Mouse (Mus musculus) hindbrain, postnatal 0 days (tissue): ENCODE data around the gene Uxt. TPM values are rescaled to one million over a fixed set of nuclear protein-coding genes. Genes with fewer than 3 reads are reported as not detected.

Source experiments
- ATAC-seq: fragments of 200-750 bp; cut with Nextera tagmentation; 2 replicates; pipeline ENCODE4 v1.8.0; 2017; ENCODE audit warnings: mild to moderate bottlenecking, moderate TSS enrichment, moderate library complexity
- DNase-seq: peaks from one replicate; pipeline ENCODE4 v3.0.0-alpha.2; 2015; ENCODE audit warnings: low spot score
- H3K27ac ChIP-seq: fragments of 300-500 bp; sonication (generic); 2 replicates; pipeline ENCODE4 v1.5.1; 2014; ENCODE audit warnings: mild to moderate bottlenecking
- H3K27me3 ChIP-seq: fragments of 300-500 bp; sonication (generic); 2 replicates; pipeline ENCODE4 v1.6.1; 2014; ENCODE audit warnings: low read length, mixed read lengths; ENCODE audit not compliant: insufficient read depth
- H3K36me3 ChIP-seq: fragments of 300-500 bp; sonication (generic); 2 replicates; pipeline ENCODE4 v1.6.1; 2014; ENCODE audit warnings: low read length, mixed read lengths; ENCODE audit not compliant: insufficient read depth
- H3K4me1 ChIP-seq: fragments of 300-500 bp; sonication (generic); 2 replicates; pipeline ENCODE4 v1.6.1; 2014; ENCODE audit warnings: antibody characterized with exemption, low read length, mixed read lengths; ENCODE audit not compliant: insufficient read depth
- H3K4me2 ChIP-seq: fragments of 300-500 bp; sonication (generic); 2 replicates; pipeline ENCODE4 v1.6.1; 2014; ENCODE audit warnings: low read depth, mild to moderate bottlenecking, low read length, moderate library complexity, mixed read lengths
- H3K4me3 ChIP-seq: fragments of 300-500 bp; sonication (generic); 2 replicates; pipeline ENCODE4 v1.5.1; 2014; ENCODE audit warnings: low read length
- H3K9ac ChIP-seq: fragments of 300-500 bp; sonication (generic); replicated peaks from 2 replicates; pipeline ENCODE4 v1.6.1; 2014; ENCODE audit warnings: mild to moderate bottlenecking, low read length, moderate library complexity, mixed read lengths
- H3K9me3 ChIP-seq: fragments of 300-500 bp; sonication (generic); 2 replicates; pipeline ENCODE4 v1.6.1; 2016; ENCODE audit warnings: low read length, mixed read lengths
- CTCF ChIP-seq: IDR thresholded peaks from 2 replicates; pipeline ENCODE4 v1.5.1; 2016; ENCODE audit warnings: antibody characterized with exemption, control low read depth, low read depth
- WGBS: fragments of 180-500 bp; shearing (Covaris S2); extraction: QIAGEN DNeasy Blood & Tissue Kit; methylation state at CpG from one replicate; pipeline ENCODE4 v1.1.7; 2014; 5-methylcytosine and 5-hydroxymethylcytosine counted together
- polyA plus RNA-seq: library from polyadenylated mRNA; unstranded; fragments of >200 nt; fragmentation: Nextera tagmentation; extraction: Ambion mirVana; gene quantifications from 2 replicates; pipeline ENCODE4 v1.2.1, GENCODE M21; 2015
- total RNA-seq: library from RNA; depleted of rRNA; stranded (reverse); fragments of >200 nt; gene quantifications from 2 replicates; pipeline ENCODE4 v1.2.3, GENCODE M21; 2014

Uxt gene
- total and polyA plus RNA-seq, 2 experiments from 2014 or later = 12.0 to 32.2 TPM

GRCm38 (mm10) chrX:20929859-20930258, 32.0 kb downstream of the Uxt start:
- TF ChIP-seq CTCF = no peak
- H3K4me3 ChIP-seq = no peak overlapping the region
- DNase-seq (no peak), ATAC-seq (no peak)
- H3K4me2 ChIP-seq = no peak overlapping the region
- 97% methylated on average over 1 of the region's 1 CpGs for WGBS
- H3K9ac ChIP-seq = no peak overlapping the region
- H3K27me3 ChIP-seq = no peaks in the 10 kb centered on the region
- H3K4me1 ChIP-seq = no peaks in the 10 kb centered on the region
- H3K27ac ChIP-seq = no peak overlapping the region
- H3K9me3 ChIP-seq = no peaks in the 10 kb centered on the region
- peaks cover 4% of the 10 kb centered on the region; the same call in 1 of the 2 replicates for H3K36me3 ChIP-seq

GRCm38 (mm10) chrX:20924976-20925375, 36.8 kb downstream of the Uxt start:
- no peak for TF ChIP-seq CTCF
- DNase-seq = no peak

GRCm38 (mm10) chrX:20923506-20923905, 38.3 kb downstream of the Uxt start:
- WGBS = 56% methylated on average over 1 of the region's 1 CpGs
- 0 out of 2 replicates have a peak, but pooled peaks cover 1% of the 10 kb centered on the region for H3K4me1 ChIP-seq
- H3K36me3 ChIP-seq = peaks cover 4% of the 10 kb centered on the region; the same call in 1 of the 2 replicates

More at GRCm38 (mm10) chrX:20924976-20925375, 36.8 kb downstream of the Uxt start:
- H3K9me3 ChIP-seq = no peaks in the 10 kb centered on the region
- no peak overlapping the region for H3K4me3 ChIP-seq
- H3K9ac ChIP-seq = no peak overlapping the region
- no peaks in the 10 kb centered on the region for H3K27me3 ChIP-seq
- H3K27ac ChIP-seq = no peak overlapping the region
- H3K36me3 ChIP-seq = peaks cover 4% of the 10 kb centered on the region; the same call in 1 of the 2 replicates
- H3K4me2 ChIP-seq = no peak overlapping the region
- H3K4me1 ChIP-seq = no peaks in the 10 kb centered on the region
- no peak for ATAC-seq

GRCm38 (mm10) chrX:20921366-20921765, 40.5 kb downstream of the Uxt start:
- peak overlapping the region; percentile 57 for H3K4me2 ChIP-seq
- 0 out of 2 replicates have a peak, but pooled peaks cover 3% of the 10 kb centered on the region for H3K4me1 ChIP-seq
- peak overlapping the region; percentile 45; the same call in 1 of the 2 replicates for H3K27ac ChIP-seq
- H3K27me3 ChIP-seq = no peaks in the 10 kb centered on the region
- TF ChIP-seq CTCF = no peak
- H3K36me3 ChIP-seq = no peaks in the 10 kb centered on the region; the same call in 1 of the 2 replicates
- 44% methylated on average over 5 of the region's 5 CpGs for WGBS
- no peak overlapping the region for H3K9ac ChIP-seq
- no peak for DNase-seq
- H3K9me3 ChIP-seq = no peaks in the 10 kb centered on the region
- H3K4me3 ChIP-seq = peak overlapping the region; percentile 62
- peak; percentile 28 for ATAC-seq

More at GRCm38 (mm10) chrX:20923506-20923905, 38.3 kb downstream of the Uxt start:
- Histone ChIP-seq H3K9ac (no peak overlapping the region), H3K27ac (no peak overlapping the region), H3K9me3 (no peaks in the 10 kb centered on the region), H3K4me3 (no peak overlapping the region), H3K27me3 (no peaks in the 10 kb centered on the region), H3K4me2 (no peak overlapping the region)
- DNase-seq (no peak), ATAC-seq (no peak)
- TF ChIP-seq CTCF = no peak

- 23% methylated on average over 38 of the region's 44 CpGs for WGBS
- Histone ChIP-seq H3K9me3 (no peaks in the 10 kb centered on the region), H3K4me1 (0 out of 2 replicates have a peak, but pooled peaks cover 3% of the 10 kb centered on the region), H3K27ac (peak within 1 kb of the TSS; percentile 77), H3K4me2 (peak within 1 kb of the TSS; percentile 57), H3K36me3 (no peaks in the 10 kb centered on the region), H3K27me3 (no peaks in the 10 kb centered on the region), H3K9ac (peak within 1 kb of the TSS; percentile 63), H3K4me3 (peak within 1 kb of the TSS; percentile 62)
- no peak for TF ChIP-seq CTCF
- peak; percentile 93 for DNase-seq
- ATAC-seq = peak; percentile 97
Observed at GRCm38 (mm10) chrX:20920844-20921364, 40.9 kb downstream of the Uxt start, which contains the start of gene Syn1. Syn1 (minus strand) TSS chrX:20921004.

GRCm38 (mm10) chrX:20920249-20920843, 41.5 kb downstream of the Uxt start:
- H3K4me3 ChIP-seq = peak overlapping the region; percentile 62
- peak; percentile 19 for DNase-seq
- peak overlapping the region; percentile 57 for H3K4me2 ChIP-seq
- H3K27me3 ChIP-seq = no peaks in the 10 kb centered on the region
- H3K4me1 ChIP-seq = 0 out of 2 replicates have a peak, but pooled peaks cover 3% of the 10 kb centered on the region
- ATAC-seq = peak; percentile 52
- H3K27ac ChIP-seq = peak overlapping the region; percentile 77
- peak; percentile 4; the same call in 1 of the 2 replicates for TF ChIP-seq CTCF
- 32% methylated on average over 48 of the region's 49 CpGs for WGBS
- H3K9me3 ChIP-seq = no peaks in the 10 kb centered on the region
- no peaks in the 10 kb centered on the region for H3K36me3 ChIP-seq
- peak overlapping the region; percentile 63 for H3K9ac ChIP-seq

- H3K9ac ChIP-seq = no peak overlapping the region
Observed at GRCm38 (mm10) chrX:20915075-20915474, 46.7 kb downstream of the Uxt start.

More at GRCm38 (mm10) chrX:20915075-20915474, 46.7 kb downstream of the Uxt start:
- ATAC-seq = no peak
- Histone ChIP-seq H3K36me3 (no peaks in the 10 kb centered on the region), H3K4me2 (no peak overlapping the region), H3K9me3 (no peaks in the 10 kb centered on the region), H3K4me1 (0 out of 2 replicates have a peak, but pooled peaks cover 3% of the 10 kb centered on the region), H3K27ac (no peak overlapping the region), H3K4me3 (no peak overlapping the region), H3K27me3 (no peaks in the 10 kb centered on the region)
- no peak for TF ChIP-seq CTCF
- no peak for DNase-seq
